Mouse (Mus musculus): ENCODE results near the gene Vps37b.
A peak's percentile ranks its signal among the peaks of the same experiment; 100 is the strongest.

Gene Vps37b

GRCm38 (mm10) chr5:124001274-124001673 lies 30.8 kb downstream of the Vps37b start:
- DNase-seq (ENCODE audit: low spot score): no peak

DNA sequence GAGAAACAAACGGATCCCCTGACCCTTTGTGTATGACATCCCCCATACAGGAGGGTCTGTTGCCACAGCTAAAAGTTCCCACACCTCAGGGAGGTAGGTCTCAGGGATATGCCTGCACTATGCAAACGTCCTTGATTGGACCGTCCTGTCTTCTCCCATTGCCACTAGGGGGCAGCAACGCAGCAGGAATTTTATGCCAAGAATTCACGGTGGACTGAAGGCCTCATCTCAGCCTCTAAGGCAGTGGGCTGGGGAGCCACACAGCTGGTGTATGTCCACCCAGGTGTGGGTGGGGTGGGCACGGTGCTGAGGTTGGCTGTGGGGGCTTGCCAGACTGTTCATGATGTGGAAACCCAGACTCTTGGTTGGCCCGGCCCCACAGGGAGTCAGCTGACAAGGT lies 31.2 kb downstream of the Vps37b start:
- DNase-seq (ENCODE audit: low spot score): peak; percentile 95

GRCm38 (mm10) chr5:123998370-123998769 lies 33.7 kb downstream of the Vps37b start:
- DNase-seq (ENCODE audit: low spot score): no peak

- DNase-seq (ENCODE audit: low spot score): no peak
Measured at GRCm38 (mm10) chr5:123997811-123998210, 34.3 kb downstream of the Vps37b start.

GRCm38 (mm10) chr5:123997211-123997751 lies 34.8 kb downstream of the Vps37b start:
- DNase-seq (ENCODE audit: low spot score): no peak

- DNase-seq (ENCODE audit: low spot score): no peak
Measured at GRCm38 (mm10) chr5:123996695-123997094, 35.4 kb downstream of the Vps37b start.

DNA sequence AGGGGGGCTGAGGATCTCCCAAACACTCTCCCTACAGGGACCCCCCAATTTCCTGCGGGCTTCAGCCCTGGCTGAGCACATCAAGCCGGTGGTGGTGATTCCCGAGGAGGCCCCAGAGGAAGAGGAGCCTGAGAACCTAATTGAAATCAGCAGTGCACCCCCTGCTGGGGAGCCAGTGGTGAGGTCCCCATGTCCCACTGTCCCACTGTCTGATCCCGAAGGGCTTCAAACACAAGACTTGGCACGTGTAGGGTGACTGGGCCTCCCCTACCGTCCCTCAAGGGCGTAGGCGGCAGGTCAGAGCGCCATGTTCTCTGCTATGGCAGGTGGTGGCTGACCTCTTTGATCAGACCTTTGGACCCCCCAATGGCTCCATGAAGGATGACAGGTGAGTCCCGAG lies 35.9 kb downstream of the Vps37b start:
- peak; percentile 43 for DNase-seq (ENCODE audit: low spot score)

DNA sequence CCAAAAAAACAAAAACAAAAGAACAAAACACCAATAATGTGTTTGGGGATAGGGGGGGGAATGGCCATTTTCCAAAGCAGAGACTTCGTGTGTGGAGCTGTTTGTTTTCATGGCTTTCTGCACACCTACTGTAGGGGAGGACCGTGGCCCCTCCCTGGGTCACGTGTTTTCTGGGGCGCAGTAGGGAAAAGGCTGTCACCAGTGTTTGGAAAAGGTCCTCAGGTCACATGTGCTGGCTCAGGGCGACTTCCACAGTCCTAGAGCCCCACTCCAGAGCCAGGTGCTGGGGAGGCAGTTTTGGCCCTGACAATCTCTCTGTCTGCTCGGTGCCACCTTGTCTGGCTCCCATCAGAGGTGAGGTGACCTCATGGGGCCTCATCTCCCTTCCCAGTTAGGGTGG lies 36.7 kb downstream of the Vps37b start:
- no peak for DNase-seq (ENCODE audit: low spot score)

DNA sequence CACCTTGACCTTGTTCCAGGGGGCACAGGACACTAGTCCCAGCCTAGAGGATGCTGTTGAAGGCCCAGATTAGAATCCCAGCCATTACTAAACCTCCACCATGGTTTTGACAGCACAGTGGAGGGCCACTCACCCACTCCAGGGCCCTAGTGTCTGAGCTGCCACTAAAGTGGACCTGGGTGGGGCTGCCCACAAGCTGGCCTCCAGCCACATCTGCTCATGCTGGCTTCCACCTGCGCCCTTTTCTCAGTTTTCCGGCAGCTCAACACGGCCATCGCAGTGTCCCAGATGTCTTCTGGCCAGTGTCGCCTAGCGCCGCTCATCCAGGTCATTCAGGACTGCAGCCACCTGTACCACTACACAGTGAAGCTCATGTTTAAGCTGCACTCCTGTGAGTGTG lies 37.6 kb downstream of the Vps37b start:
- DNase-seq (ENCODE audit: low spot score): no peak

DNA sequence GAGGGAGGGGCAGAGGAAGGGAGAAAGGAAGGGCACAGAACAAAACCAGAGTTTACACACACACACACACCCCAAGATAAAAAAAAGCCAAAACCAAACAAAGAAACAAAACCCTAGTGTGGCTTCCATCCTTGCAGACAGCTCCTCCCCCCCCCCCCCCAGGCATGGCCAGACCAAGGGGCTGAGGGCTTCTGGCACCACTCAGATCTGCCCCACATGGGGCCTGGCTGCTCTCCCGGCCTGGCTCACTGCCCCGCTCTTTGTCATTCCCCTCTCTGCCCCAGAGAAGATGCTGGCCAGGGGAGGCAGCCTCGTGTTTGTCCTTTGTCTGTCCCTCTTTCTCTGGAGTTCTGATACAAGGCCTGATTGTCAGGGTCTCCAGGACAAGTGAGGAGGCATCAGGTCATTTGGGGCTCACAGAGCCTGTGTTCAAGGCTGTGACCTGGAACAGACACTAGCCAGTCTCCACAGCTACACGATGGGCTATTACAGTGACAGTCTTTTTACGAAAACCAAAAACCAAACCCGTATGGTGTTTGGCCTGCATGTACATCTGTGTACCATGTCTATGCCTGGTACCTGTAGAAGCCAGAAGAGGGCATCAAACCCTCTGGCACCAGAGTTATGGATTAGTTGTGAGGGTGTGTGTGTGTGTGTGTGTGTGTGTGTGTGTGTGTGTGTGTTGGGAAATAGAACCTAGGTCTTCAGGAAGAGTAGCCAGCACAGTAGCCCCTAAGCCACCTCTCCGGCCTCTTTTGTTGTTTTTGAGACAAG lies 38.6 kb downstream of the Vps37b start:
- DNase-seq (ENCODE audit: low spot score): peak; percentile 89

- peak; percentile 96 for DNase-seq (ENCODE audit: low spot score)
Measured at GRCm38 (mm10) chr5:123992794-123993193, 39.3 kb downstream of the Vps37b start.

- peak; percentile 92 for DNase-seq (ENCODE audit: low spot score)
Measured at GRCm38 (mm10) chr5:123992193-123992637, 39.9 kb downstream of the Vps37b start.

DNA sequence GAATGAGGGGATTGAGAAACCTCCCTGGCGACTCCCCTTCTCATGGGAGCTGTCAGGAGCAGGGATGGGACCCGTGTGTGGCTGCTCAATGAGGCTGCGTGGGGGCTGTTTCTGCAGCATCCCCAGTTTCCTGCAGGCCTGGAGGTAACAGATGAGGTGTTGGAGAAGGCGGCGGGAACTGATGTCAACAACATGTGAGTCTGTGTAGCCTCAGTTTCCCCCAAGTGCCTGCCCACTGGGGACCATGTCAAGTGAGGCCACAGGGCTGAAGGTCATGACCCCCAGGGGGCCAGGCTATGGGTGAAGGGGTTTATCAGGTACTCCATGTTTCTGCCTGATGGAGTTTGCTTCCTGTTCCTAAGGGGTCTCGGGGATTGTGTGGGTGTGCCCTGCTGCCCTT lies 40.7 kb downstream of the Vps37b start:
- no peak for DNase-seq (ENCODE audit: low spot score)

DNA sequence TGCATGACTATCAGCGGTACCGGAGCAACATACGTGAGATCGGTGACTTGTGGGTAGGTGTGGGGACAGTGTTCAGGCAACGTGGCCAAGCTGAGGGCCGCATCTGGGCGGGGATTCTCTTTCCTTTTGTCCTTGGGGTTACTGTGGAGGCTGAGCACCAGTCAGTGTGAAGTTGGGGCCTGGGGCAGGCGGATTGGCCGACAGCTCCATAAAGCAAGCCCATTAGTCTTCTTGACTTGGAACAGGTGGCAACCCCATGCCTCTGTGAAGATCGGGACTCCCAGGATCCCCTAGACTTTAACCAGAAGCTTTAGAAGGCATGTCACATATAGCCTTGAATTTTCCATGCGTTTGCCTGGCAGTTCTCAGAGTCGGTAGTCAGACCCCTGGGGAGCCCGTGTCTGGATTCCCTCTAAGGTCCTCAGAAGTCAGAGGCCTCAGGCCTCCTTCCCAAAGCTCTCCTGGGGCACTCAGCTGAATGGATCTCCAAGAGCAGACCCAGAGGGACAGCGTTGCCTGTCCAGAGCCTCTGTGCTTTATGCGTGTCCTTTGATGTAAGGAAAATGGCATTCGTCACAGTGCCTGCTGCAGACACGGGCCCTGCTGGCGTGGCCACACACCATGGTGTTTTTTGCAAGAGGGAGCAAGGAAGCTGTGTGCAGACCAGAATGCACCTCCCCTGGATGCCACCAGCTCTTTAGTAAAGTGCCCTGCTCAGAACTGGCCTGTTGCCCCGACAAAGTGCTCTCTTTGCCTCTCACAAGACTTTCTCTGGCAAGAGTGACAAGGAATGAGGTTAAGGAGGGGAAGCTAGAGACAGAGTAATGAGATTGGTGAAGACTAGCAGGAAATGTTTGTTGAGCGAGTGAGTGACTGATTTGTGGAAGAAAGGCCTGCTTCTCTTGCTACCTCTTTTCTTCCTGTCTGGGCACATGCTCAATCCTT lies 41.9 kb downstream of the Vps37b start:
- DNase-seq (ENCODE audit: low spot score): peak; percentile 83

DNA sequence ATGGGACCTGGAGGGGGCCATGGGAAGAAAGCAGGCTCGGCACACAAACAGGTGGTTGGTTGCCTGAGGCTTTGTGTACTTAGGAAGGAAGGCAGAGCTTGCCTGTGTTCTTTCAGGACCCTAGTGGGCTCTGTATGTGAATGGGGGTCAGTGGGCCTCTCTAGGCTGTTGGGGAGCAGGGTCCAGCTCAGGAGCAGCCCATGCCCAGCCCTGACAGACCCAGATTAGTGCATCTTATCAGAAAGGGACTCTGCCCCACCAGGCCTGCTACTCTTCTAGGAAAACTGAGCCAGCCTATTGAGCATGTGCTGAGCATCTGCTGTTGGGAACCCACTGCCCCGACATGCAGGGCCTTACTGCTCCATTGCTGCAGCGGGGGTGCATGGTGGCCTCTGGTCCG lies 44.6 kb downstream of the Vps37b start:
- DNase-seq (ENCODE audit: low spot score): no peak

DNA sequence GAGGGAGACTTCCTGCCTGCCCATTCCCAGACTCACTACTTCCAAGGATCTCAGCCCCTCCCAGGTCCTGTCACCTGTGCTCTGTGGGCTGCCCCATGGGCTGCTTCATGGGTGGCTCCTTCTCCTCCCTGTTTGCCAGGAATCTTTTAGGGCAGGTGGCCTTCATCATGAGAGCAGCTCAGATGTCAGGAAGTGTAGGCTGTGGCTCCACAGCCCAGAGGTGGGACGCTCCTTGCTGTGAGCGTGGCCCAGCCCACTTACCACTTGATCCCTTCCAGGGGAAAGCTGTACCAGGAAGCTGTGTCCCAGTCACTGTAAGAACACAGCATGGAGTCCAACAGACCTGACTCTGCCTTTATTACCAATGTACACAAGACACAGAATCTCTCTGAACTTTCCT lies 45.1 kb downstream of the Vps37b start:
- no peak for DNase-seq (ENCODE audit: low spot score)

- DNase-seq (ENCODE audit: low spot score): no peak
Measured at GRCm38 (mm10) chr5:123985434-123985833, 46.6 kb downstream of the Vps37b start.

DNA sequence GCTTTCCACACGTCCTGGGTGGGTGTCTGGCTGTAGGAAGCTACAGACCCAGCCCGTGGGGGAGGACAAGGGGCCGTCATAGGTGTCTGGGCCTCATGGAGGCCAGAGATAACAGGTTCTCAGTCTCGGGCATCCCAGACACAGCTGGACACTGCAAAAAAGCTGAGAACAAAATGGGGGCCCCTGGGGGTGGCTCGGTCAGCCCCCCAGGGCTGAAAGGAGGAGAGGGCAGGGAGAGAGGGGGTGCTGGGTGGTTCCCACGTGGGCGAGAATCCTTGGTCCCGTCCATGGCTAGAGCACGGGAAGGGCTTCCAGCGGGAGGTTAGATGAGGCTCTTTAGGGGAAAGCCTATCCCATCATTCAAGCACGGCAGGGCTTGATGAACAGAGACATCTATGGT lies 49.2 kb downstream of the Vps37b start:
- no peak for DNase-seq (ENCODE audit: low spot score)

- no peak for DNase-seq (ENCODE audit: low spot score)
Measured at GRCm38 (mm10) chr5:123981250-123981554, 50.9 kb downstream of the Vps37b start.

- no peak for DNase-seq (ENCODE audit: low spot score)
Measured at GRCm38 (mm10) chr5:123980521-123981249, 51.4 kb downstream of the Vps37b start.

DNA sequence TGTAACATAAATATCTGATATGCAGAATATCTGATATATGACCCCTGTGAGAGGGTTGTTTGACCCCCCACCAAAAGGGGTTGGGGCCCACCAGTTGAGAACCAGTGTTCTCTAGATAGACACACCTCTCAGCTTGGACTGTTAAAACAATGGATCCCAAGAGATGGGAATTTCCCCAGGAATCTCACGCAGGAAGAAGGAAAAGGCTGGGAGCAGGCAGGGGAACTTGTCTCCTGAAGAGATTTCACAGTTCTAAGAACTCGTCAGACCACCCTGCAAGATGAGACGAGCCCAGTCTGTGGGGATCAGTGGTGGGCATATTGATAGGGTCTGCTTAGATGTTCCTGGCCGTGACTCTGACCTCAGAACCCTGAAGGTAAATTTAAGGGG lies 52.1 kb downstream of the Vps37b start:
- DNase-seq (ENCODE audit: low spot score): no peak

Data from adipocyte (in vitro differentiated cells).